Mouse (Mus musculus) erythroblast, adult 5-6 weeks (primary cell): ENCODE measurements around the gene Rsl24d1. TPM values are rescaled to one million over a fixed set of nuclear protein-coding genes. Genes with fewer than 3 reads are reported as not detected.

ENCODE experiments used
- total RNA-seq, 2 experiments: library from RNA; stranded (forward) in 1 of 2; stranded (reverse) in 1 of 2; fragments of 150-400 nt in 1 of 2; fragments of 200-764, 138-1000 nt in 1 of 2; gene quantifications; 2 replicates each; pipeline versions ENCODE4 v1.2.3 to v1.2.4; 2015 to 2017; ENCODE audit warnings: low replicate concordance in 2 of 2

Gene Rsl24d1
- total RNA-seq, 2 experiments from 2014 or later, result 13.4 to 18.3 TPM

Other genes starting within 250 kb of the Rsl24d1 start
- gene Pygo1, start 187.8 kb upstream of the Rsl24d1 start, total RNA-seq (2015; ENCODE audit: low replicate concordance), result not detected in 2 replicates
- not detected in 2 replicates for gene Pygo1, start 187.8 kb upstream of the Rsl24d1 start, total RNA-seq (2017; ENCODE audit: low replicate concordance)
- gene Dyx1c1, start 154.6 kb upstream of the Rsl24d1 start, total RNA-seq (2015; ENCODE audit: low replicate concordance), result not detected in 2 replicates
- gene Dyx1c1, start 154.6 kb upstream of the Rsl24d1 start, total RNA-seq (2017; ENCODE audit: low replicate concordance), result not detected in 2 replicates
- gene Gm44503, start 154.6 kb upstream of the Rsl24d1 start, total RNA-seq (2015; ENCODE audit: low replicate concordance), result not detected in 2 replicates
- gene Gm44503, start 154.6 kb upstream of the Rsl24d1 start, total RNA-seq (2017; ENCODE audit: low replicate concordance), result not detected in 2 replicates
- gene Ccpg1os, start 128.0 kb upstream of the Rsl24d1 start, total RNA-seq (2015; ENCODE audit: low replicate concordance), result 2.5 and 4.6 TPM in 2 replicates
- gene Ccpg1os, start 128.0 kb upstream of the Rsl24d1 start, total RNA-seq (2017; ENCODE audit: low replicate concordance), result 0.94 and 6.7 TPM in 2 replicates
- gene Ccpg1, start 128.0 kb upstream of the Rsl24d1 start, total RNA-seq (2015; ENCODE audit: low replicate concordance), result 42.7 and 47.0 TPM in 2 replicates
- 88.7 and 93.5 TPM in 2 replicates for gene Ccpg1, start 128.0 kb upstream of the Rsl24d1 start, total RNA-seq (2017; ENCODE audit: low replicate concordance)
- gene Pigb, start 73.0 kb upstream of the Rsl24d1 start, total RNA-seq (2015; ENCODE audit: low replicate concordance), result 4.0 and 4.6 TPM in 2 replicates
- 3.1 and 4.0 TPM in 2 replicates for gene Pigb, start 73.0 kb upstream of the Rsl24d1 start, total RNA-seq (2017; ENCODE audit: low replicate concordance)
- gene Rab27a, start 68.6 kb upstream of the Rsl24d1 start, total RNA-seq (2015; ENCODE audit: low replicate concordance), result 21.7 and 22.2 TPM in 2 replicates
- 27.3 and 28.9 TPM in 2 replicates for gene Rab27a, start 68.6 kb upstream of the Rsl24d1 start, total RNA-seq (2017; ENCODE audit: low replicate concordance)
- not detected in 2 replicates for gene Khdc3, start 11.6 kb upstream of the Rsl24d1 start, total RNA-seq (2015; ENCODE audit: low replicate concordance)
- not detected in 2 replicates for gene Khdc3, start 11.6 kb upstream of the Rsl24d1 start, total RNA-seq (2017; ENCODE audit: low replicate concordance)
- gene Gm20509, start 11.0 kb upstream of the Rsl24d1 start, total RNA-seq (2015; ENCODE audit: low replicate concordance), result not detected in 2 replicates
- not detected in 2 replicates for gene Gm20509, start 11.0 kb upstream of the Rsl24d1 start, total RNA-seq (2017; ENCODE audit: low replicate concordance)